Mouse (Mus musculus): ENCODE measurements around the gene Bcl11a. TPM values are rescaled to one million over a fixed set of nuclear protein-coding genes. Genes with fewer than 3 reads are reported as not detected.
A peak's percentile ranks its signal among the peaks of the same experiment; 100 is the strongest.

Gene Bcl11a
- polyA plus RNA-seq, 1 experiment from 2014 or later, result 71.9 TPM

GRCm38 (mm10) chr11:24090443-24090842, 12.6 kb downstream of the Bcl11a start:
- H3K27ac ChIP-seq (replicated peaks; ENCODE audit: low read depth, low read length), result no peak overlapping the region
- no peak overlapping the region for H3K9ac ChIP-seq (replicated peaks; ENCODE audit: low read length)
- ATAC-seq (replicated peaks; ENCODE audit: insufficient number of reproducible peaks, low FRiP score, low TSS enrichment, low read depth) (no peak), DNase-seq (ENCODE audit: low spot score) (no peak)
- no peaks in the 10 kb centered on the region for H3K27me3 ChIP-seq (ENCODE audit: control insufficient read depth, insufficient read depth, low read length)
- no peaks in the 10 kb centered on the region for H3K9me3 ChIP-seq (replicated peaks; ENCODE audit: control insufficient read depth, low read length)
- H3K4me3 ChIP-seq (ENCODE audit: low read depth, low read length), result no peak overlapping the region
- no peak overlapping the region for H3K4me2 ChIP-seq (ENCODE audit: low read depth, low read length)
- WGBS, result 78% methylated on average over 4 of the region's 4 CpGs
- no peaks in the 10 kb centered on the region; the same call in 1 of the 2 replicates for H3K4me1 ChIP-seq (ENCODE audit: control insufficient read depth, insufficient read depth, low read length)
- H3K36me3 ChIP-seq (replicated peaks; ENCODE audit: control insufficient read depth, insufficient read depth, low read depth, low read length), result no peaks in the 10 kb centered on the region; the same call in 1 of the 2 replicates

GRCm38 (mm10) chr11:24091393-24092080, 13.7 kb downstream of the Bcl11a start:
- H3K4me2 ChIP-seq (ENCODE audit: low read depth, low read length), result no peak overlapping the region
- no peak overlapping the region for H3K27ac ChIP-seq (replicated peaks; ENCODE audit: low read depth, low read length)
- ATAC-seq (replicated peaks; ENCODE audit: insufficient number of reproducible peaks, low FRiP score, low TSS enrichment, low read depth) (no peak; the same call in 1 of the 2 replicates), DNase-seq (ENCODE audit: low spot score) (no peak)
- 29% methylated on average over 15 of the region's 15 CpGs for WGBS
- H3K4me1 ChIP-seq (ENCODE audit: control insufficient read depth, insufficient read depth, low read length), result no peaks in the 10 kb centered on the region
- H3K9me3 ChIP-seq (replicated peaks; ENCODE audit: control insufficient read depth, low read length), result no peaks in the 10 kb centered on the region
- no peak overlapping the region for H3K9ac ChIP-seq (replicated peaks; ENCODE audit: low read length)
- H3K36me3 ChIP-seq (replicated peaks; ENCODE audit: control insufficient read depth, insufficient read depth, low read depth, low read length), result no peaks in the 10 kb centered on the region; the same call in 1 of the 2 replicates
- H3K4me3 ChIP-seq (ENCODE audit: low read depth, low read length), result no peak overlapping the region
- no peaks in the 10 kb centered on the region for H3K27me3 ChIP-seq (ENCODE audit: control insufficient read depth, insufficient read depth, low read length)

GRCm38 (mm10) chr11:24092618-24093017, 14.8 kb downstream of the Bcl11a start:
- no peak overlapping the region for H3K4me3 ChIP-seq (ENCODE audit: low read depth, low read length)
- no peak for DNase-seq (ENCODE audit: low spot score)
- no peak overlapping the region for H3K9ac ChIP-seq (replicated peaks; ENCODE audit: low read length)
- H3K4me2 ChIP-seq (ENCODE audit: low read depth, low read length), result no peak overlapping the region
- H3K27me3 ChIP-seq (ENCODE audit: control insufficient read depth, insufficient read depth, low read length), result no peaks in the 10 kb centered on the region
- WGBS, result 57% methylated on average over 3 of the region's 3 CpGs
- H3K36me3 ChIP-seq (replicated peaks; ENCODE audit: control insufficient read depth, insufficient read depth, low read depth, low read length), result no peaks in the 10 kb centered on the region; the same call in 1 of the 2 replicates
- H3K27ac ChIP-seq (replicated peaks; ENCODE audit: low read depth, low read length), result no peak overlapping the region
- ATAC-seq (replicated peaks; ENCODE audit: insufficient number of reproducible peaks, low FRiP score, low TSS enrichment, low read depth), result no peak
- H3K9me3 ChIP-seq (replicated peaks; ENCODE audit: control insufficient read depth, low read length), result no peaks in the 10 kb centered on the region
- H3K4me1 ChIP-seq (ENCODE audit: control insufficient read depth, insufficient read depth, low read length), result no peaks in the 10 kb centered on the region

GRCm38 (mm10) chr11:24094086-24094487, 16.2 kb downstream of the Bcl11a start:
- WGBS, result 70% methylated on average over 5 of the region's 5 CpGs
- no peak overlapping the region for H3K4me2 ChIP-seq (ENCODE audit: low read depth, low read length)

GRCm38 (mm10) chr11:24095236-24095635, 17.4 kb downstream of the Bcl11a start:
- H3K4me2 ChIP-seq (ENCODE audit: low read depth, low read length), result no peak overlapping the region
- DNase-seq (ENCODE audit: low spot score) (no peak), ATAC-seq (replicated peaks; ENCODE audit: insufficient number of reproducible peaks, low FRiP score, low TSS enrichment, low read depth) (no peak)
- H3K27me3 ChIP-seq (ENCODE audit: control insufficient read depth, insufficient read depth, low read length), result no peaks in the 10 kb centered on the region
- H3K27ac ChIP-seq (replicated peaks; ENCODE audit: low read depth, low read length), result no peak overlapping the region
- H3K36me3 ChIP-seq (replicated peaks; ENCODE audit: control insufficient read depth, insufficient read depth, low read depth, low read length), result no peaks in the 10 kb centered on the region
- H3K9ac ChIP-seq (replicated peaks; ENCODE audit: low read length), result no peak overlapping the region
- no peak overlapping the region for H3K4me3 ChIP-seq (ENCODE audit: low read depth, low read length)
- 56% methylated on average over 9 of the region's 9 CpGs for WGBS
- H3K4me1 ChIP-seq (ENCODE audit: control insufficient read depth, insufficient read depth, low read length), result peaks cover 3% of the 10 kb centered on the region; the same call in 1 of the 2 replicates
- H3K9me3 ChIP-seq (replicated peaks; ENCODE audit: control insufficient read depth, low read length), result no peaks in the 10 kb centered on the region

More at GRCm38 (mm10) chr11:24094086-24094487, 16.2 kb downstream of the Bcl11a start:
- H3K27me3 ChIP-seq (ENCODE audit: control insufficient read depth, insufficient read depth, low read length), result no peaks in the 10 kb centered on the region
- H3K36me3 ChIP-seq (replicated peaks; ENCODE audit: control insufficient read depth, insufficient read depth, low read depth, low read length), result no peaks in the 10 kb centered on the region; the same call in 1 of the 2 replicates
- H3K4me1 ChIP-seq (ENCODE audit: control insufficient read depth, insufficient read depth, low read length), result peaks cover 1% of the 10 kb centered on the region; the same call in 1 of the 2 replicates
- ATAC-seq (replicated peaks; ENCODE audit: insufficient number of reproducible peaks, low FRiP score, low TSS enrichment, low read depth), result peak; percentile 35; the same call in 1 of the 2 replicates
- H3K4me3 ChIP-seq (ENCODE audit: low read depth, low read length), result no peak overlapping the region
- H3K27ac ChIP-seq (replicated peaks; ENCODE audit: low read depth, low read length), result no peak overlapping the region
- no peak for DNase-seq (ENCODE audit: low spot score)
- no peak overlapping the region for H3K9ac ChIP-seq (replicated peaks; ENCODE audit: low read length)
- no peaks in the 10 kb centered on the region for H3K9me3 ChIP-seq (replicated peaks; ENCODE audit: control insufficient read depth, low read length)

GRCm38 (mm10) chr11:24095656-24096353, 17.9 kb downstream of the Bcl11a start:
- DNase-seq (ENCODE audit: low spot score) (no peak), ATAC-seq (replicated peaks; ENCODE audit: insufficient number of reproducible peaks, low FRiP score, low TSS enrichment, low read depth) (no peak)
- 76% methylated on average over 7 of the region's 7 CpGs for WGBS
- H3K4me1 ChIP-seq (ENCODE audit: control insufficient read depth, insufficient read depth, low read length), result peaks cover 3% of the 10 kb centered on the region; the same call in 1 of the 2 replicates
- H3K27me3 ChIP-seq (ENCODE audit: control insufficient read depth, insufficient read depth, low read length), result no peaks in the 10 kb centered on the region
- H3K27ac ChIP-seq (replicated peaks; ENCODE audit: low read depth, low read length), result no peak overlapping the region
- no peaks in the 10 kb centered on the region for H3K36me3 ChIP-seq (replicated peaks; ENCODE audit: control insufficient read depth, insufficient read depth, low read depth, low read length)
- H3K4me2 ChIP-seq (ENCODE audit: low read depth, low read length), result no peak overlapping the region
- no peak overlapping the region for H3K9ac ChIP-seq (replicated peaks; ENCODE audit: low read length)
- no peaks in the 10 kb centered on the region for H3K9me3 ChIP-seq (replicated peaks; ENCODE audit: control insufficient read depth, low read length)
- no peak overlapping the region for H3K4me3 ChIP-seq (ENCODE audit: low read depth, low read length)

- H3K36me3 ChIP-seq (replicated peaks; ENCODE audit: control insufficient read depth, insufficient read depth, low read depth, low read length), result no peaks in the 10 kb centered on the region
- no peak for ATAC-seq (replicated peaks; ENCODE audit: insufficient number of reproducible peaks, low FRiP score, low TSS enrichment, low read depth)
- no peaks in the 10 kb centered on the region for H3K9me3 ChIP-seq (replicated peaks; ENCODE audit: control insufficient read depth, low read length)
- 35% methylated on average over 6 of the region's 6 CpGs for WGBS
- no peak overlapping the region for H3K9ac ChIP-seq (replicated peaks; ENCODE audit: low read length)
- H3K4me2 ChIP-seq (ENCODE audit: low read depth, low read length), result no peak overlapping the region
- H3K4me3 ChIP-seq (ENCODE audit: low read depth, low read length), result no peak overlapping the region
- H3K4me1 ChIP-seq (ENCODE audit: control insufficient read depth, insufficient read depth, low read length), result peaks cover 3% of the 10 kb centered on the region; the same call in 1 of the 2 replicates
- no peaks in the 10 kb centered on the region for H3K27me3 ChIP-seq (ENCODE audit: control insufficient read depth, insufficient read depth, low read length)
- no peak for DNase-seq (ENCODE audit: low spot score)
- H3K27ac ChIP-seq (replicated peaks; ENCODE audit: low read depth, low read length), result no peak overlapping the region
These were observed 18.6 kb downstream of the Bcl11a start for GRCm38 (mm10) chr11:24096483-24096882.

GRCm38 (mm10) chr11:24097026-24097425, 19.2 kb downstream of the Bcl11a start:
- H3K4me2 ChIP-seq (ENCODE audit: low read depth, low read length), result no peak overlapping the region
- 26% methylated on average over 6 of the region's 6 CpGs for WGBS
- H3K27ac ChIP-seq (replicated peaks; ENCODE audit: low read depth, low read length), result no peak overlapping the region
- H3K9me3 ChIP-seq (replicated peaks; ENCODE audit: control insufficient read depth, low read length), result no peaks in the 10 kb centered on the region
- ATAC-seq (replicated peaks; ENCODE audit: insufficient number of reproducible peaks, low FRiP score, low TSS enrichment, low read depth) (no peak), DNase-seq (ENCODE audit: low spot score) (peak; percentile 33)
- no peaks in the 10 kb centered on the region for H3K36me3 ChIP-seq (replicated peaks; ENCODE audit: control insufficient read depth, insufficient read depth, low read depth, low read length)
- peaks cover 3% of the 10 kb centered on the region; the same call in 1 of the 2 replicates for H3K4me1 ChIP-seq (ENCODE audit: control insufficient read depth, insufficient read depth, low read length)
- H3K4me3 ChIP-seq (ENCODE audit: low read depth, low read length), result no peak overlapping the region
- H3K27me3 ChIP-seq (ENCODE audit: control insufficient read depth, insufficient read depth, low read length), result no peaks in the 10 kb centered on the region
- no peak overlapping the region for H3K9ac ChIP-seq (replicated peaks; ENCODE audit: low read length)
